Mouse (Mus musculus): ENCODE data around the gene Isg20l2. TPM values are rescaled to one million over a fixed set of nuclear protein-coding genes. Genes with fewer than 3 reads are reported as not detected.
A peak's percentile ranks its signal among the peaks of the same experiment; 100 is the strongest.

Gene Isg20l2
- polyA plus RNA-seq (2015; fragmentation: Nextera tagmentation; extraction: Ambion mirVana): 12.3 and 13.2 TPM in 2 replicates

DNA sequence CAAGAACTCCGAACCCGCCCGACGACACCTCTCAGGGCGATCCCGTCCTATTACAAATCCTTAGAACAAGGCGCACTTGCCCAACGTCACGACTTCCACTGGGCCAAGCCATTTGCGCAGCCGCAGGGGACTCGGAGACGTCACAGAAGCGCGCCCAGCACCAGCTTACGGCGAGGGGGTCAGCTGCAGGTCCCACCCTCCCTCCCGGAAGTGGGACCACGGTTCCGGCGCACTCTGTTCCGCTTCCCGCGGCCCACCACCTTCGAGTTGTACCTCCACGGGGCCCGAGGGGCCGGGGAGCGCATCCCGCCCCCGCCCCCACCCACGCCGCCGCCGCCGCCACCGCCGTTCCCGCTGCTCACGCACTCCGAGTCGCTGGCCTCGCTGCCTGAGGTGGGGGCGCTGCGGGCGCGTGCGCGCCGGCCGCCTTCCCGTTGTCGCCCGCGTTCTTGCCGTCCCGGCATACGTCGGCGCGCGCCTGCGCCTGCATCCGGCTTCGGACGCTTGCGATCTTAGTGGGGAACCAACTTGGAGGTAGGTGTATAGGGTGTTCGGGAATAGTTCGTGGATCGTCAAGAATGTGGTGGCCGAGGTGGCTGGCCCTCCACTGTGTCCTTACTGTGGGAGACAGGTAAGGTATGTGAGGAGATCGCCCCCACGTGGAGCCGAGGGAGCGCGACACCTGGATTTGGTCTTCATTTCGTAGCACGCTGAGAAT is at the start of gene Isg20l2, which contains the start of gene Rrnad1:
TSS of gene Isg20l2 (plus strand) at position 237 of the 718 bp plus-strand sequence.
TSS of gene Rrnad1 (minus strand) at position 640 of the 718 bp plus-strand sequence.
- DNase-seq (peak; percentile 96), ATAC-seq (peak; percentile 96)
- WGBS (ENCODE audit: insufficient replicate concordance): under 1% methylated on average over 62 of the region's 78 CpGs
- TF ChIP-seq EP300 (IDR thresholded peaks at IDR 0.05; ENCODE audit: low read depth): peak; percentile 32; the same call in 1 of the 2 replicates
- peak; percentile 93 for TF ChIP-seq CTCF (IDR thresholded peaks at IDR 0.05; ENCODE audit: low read depth)
- Histone ChIP-seq H3K4me3 (ENCODE audit: low read depth, low read length) (peak within 1 kb of the TSS; percentile 87), H3K27me3 (ENCODE audit: insufficient read depth, low read length) (no peaks in the 10 kb centered on the region), H3K4me2 (ENCODE audit: low read depth, low read length) (peak within 1 kb of the TSS; percentile 90), H3K27ac (ENCODE audit: low read depth) (peak within 1 kb of the TSS; percentile 95), H3K36me3 (replicated peaks; ENCODE audit: insufficient read depth, low read length) (peaks cover 32% of the 10 kb centered on the region), H3K9ac (replicated peaks) (peak within 1 kb of the TSS; percentile 88), H3K4me1 (ENCODE audit: insufficient read depth) (peaks cover 28% of the 10 kb centered on the region), H3K9me3 (ENCODE audit: low read length) (no peaks in the 10 kb centered on the region)

- H3K4me1 ChIP-seq (ENCODE audit: insufficient read depth): peaks cover 19% of the 10 kb centered on the region
- 0% methylated on average over 3 of the region's 3 CpGs for WGBS (ENCODE audit: insufficient replicate concordance)
- no peaks in the 10 kb centered on the region for H3K27me3 ChIP-seq (ENCODE audit: insufficient read depth, low read length)
- peak overlapping the region; percentile 98 for H3K9ac ChIP-seq (replicated peaks)
- H3K4me3 ChIP-seq (ENCODE audit: low read depth, low read length): peak overlapping the region; percentile 91
- peak overlapping the region; percentile 96; the same call in 1 of the 2 replicates for H3K27ac ChIP-seq (ENCODE audit: low read depth)
- no peaks in the 10 kb centered on the region; the same call in 1 of the 2 replicates for H3K9me3 ChIP-seq (ENCODE audit: low read length)
- DNase-seq (no peak), ATAC-seq (no peak)
- peaks cover 10% of the 10 kb centered on the region for H3K36me3 ChIP-seq (replicated peaks; ENCODE audit: insufficient read depth, low read length)
- peak overlapping the region; percentile 81 for H3K4me2 ChIP-seq (ENCODE audit: low read depth, low read length)
- no peak for TF ChIP-seq EP300 (IDR thresholded peaks at IDR 0.05; ENCODE audit: low read depth)
- TF ChIP-seq CTCF (IDR thresholded peaks at IDR 0.05; ENCODE audit: low read depth): no peak
These were observed 45.8 kb upstream of the Isg20l2 start for GRCm38 (mm10) chr3:87884291-87884690.

- H3K4me3 ChIP-seq (ENCODE audit: low read depth, low read length): peak overlapping the region; percentile 91
- DNase-seq (peak; percentile 57), ATAC-seq (no peak)
- no peaks in the 10 kb centered on the region; the same call in 1 of the 2 replicates for H3K9me3 ChIP-seq (ENCODE audit: low read length)
- H3K27ac ChIP-seq (ENCODE audit: low read depth): peak overlapping the region; percentile 96
- H3K4me2 ChIP-seq (ENCODE audit: low read depth, low read length): peak overlapping the region; percentile 81
- H3K4me1 ChIP-seq (ENCODE audit: insufficient read depth): peaks cover 19% of the 10 kb centered on the region
- no peaks in the 10 kb centered on the region for H3K27me3 ChIP-seq (ENCODE audit: insufficient read depth, low read length)
- H3K36me3 ChIP-seq (replicated peaks; ENCODE audit: insufficient read depth, low read length): peaks cover 9% of the 10 kb centered on the region
- 0% methylated on average over 22 of the region's 28 CpGs for WGBS (ENCODE audit: insufficient replicate concordance)
- peak overlapping the region; percentile 98 for H3K9ac ChIP-seq (replicated peaks)
- TF ChIP-seq EP300 (IDR thresholded peaks at IDR 0.05; ENCODE audit: low read depth) (no peak), CTCF (IDR thresholded peaks at IDR 0.05; ENCODE audit: low read depth) (no peak)
These were observed 45.3 kb upstream of the Isg20l2 start for GRCm38 (mm10) chr3:87884708-87885251.

GRCm38 (mm10) chr3:87885281-87886003 is 44.7 kb upstream of the Isg20l2 start, which contains the start of gene Prcc:
Gene Prcc, minus strand, starts transcription at chr3:87885608.
- H3K27ac ChIP-seq (ENCODE audit: low read depth): peak within 1 kb of the TSS; percentile 96
- H3K4me1 ChIP-seq (ENCODE audit: insufficient read depth): peaks cover 19% of the 10 kb centered on the region
- DNase-seq (peak; percentile 89), ATAC-seq (peak; percentile 97)
- no peak for TF ChIP-seq CTCF (IDR thresholded peaks at IDR 0.05; ENCODE audit: low read depth)
- TF ChIP-seq EP300 (IDR thresholded peaks at IDR 0.05; ENCODE audit: low read depth): peak; percentile 51
- WGBS (ENCODE audit: insufficient replicate concordance): under 1% methylated on average over 33 of the region's 33 CpGs
- peaks cover 4% of the 10 kb centered on the region for H3K36me3 ChIP-seq (replicated peaks; ENCODE audit: insufficient read depth, low read length)
- H3K9ac ChIP-seq (replicated peaks): peak within 1 kb of the TSS; percentile 98
- H3K9me3 ChIP-seq (ENCODE audit: low read length): no peaks in the 10 kb centered on the region; the same call in 1 of the 2 replicates
- H3K27me3 ChIP-seq (ENCODE audit: insufficient read depth, low read length): no peaks in the 10 kb centered on the region
- H3K4me2 ChIP-seq (ENCODE audit: low read depth, low read length): peak within 1 kb of the TSS; percentile 81
- peak within 1 kb of the TSS; percentile 91 for H3K4me3 ChIP-seq (ENCODE audit: low read depth, low read length)

GRCm38 (mm10) chr3:87886004-87886365 is 44.1 kb upstream of the Isg20l2 start:
- H3K27ac ChIP-seq (ENCODE audit: low read depth): peak overlapping the region; percentile 58; the same call in 1 of the 2 replicates
- peak; percentile 44 for DNase-seq
- H3K36me3 ChIP-seq (replicated peaks; ENCODE audit: insufficient read depth, low read length): no peaks in the 10 kb centered on the region
- peak overlapping the region; percentile 81 for H3K4me2 ChIP-seq (ENCODE audit: low read depth, low read length)
- H3K27me3 ChIP-seq (ENCODE audit: insufficient read depth, low read length): no peaks in the 10 kb centered on the region
- peak overlapping the region; percentile 56 for H3K9ac ChIP-seq (replicated peaks)
- peak overlapping the region; percentile 91 for H3K4me3 ChIP-seq (ENCODE audit: low read depth, low read length)
- H3K4me1 ChIP-seq (ENCODE audit: insufficient read depth): peaks cover 19% of the 10 kb centered on the region
- no peak for ATAC-seq
- no peaks in the 10 kb centered on the region; the same call in 1 of the 2 replicates for H3K9me3 ChIP-seq (ENCODE audit: low read length)
- TF ChIP-seq CTCF (IDR thresholded peaks at IDR 0.05; ENCODE audit: low read depth) (no peak), EP300 (IDR thresholded peaks at IDR 0.05; ENCODE audit: low read depth) (no peak)
- WGBS (ENCODE audit: insufficient replicate concordance): 8% methylated on average over 10 of the region's 10 CpGs

All from liver, postnatal 0 days (tissue).